Mouse (Mus musculus) urinary bladder, postnatal 14 days (tissue): ENCODE data around the gene Cnpy1.
A peak's percentile ranks its signal among the peaks of the same experiment; 100 is the strongest.

ENCODE experiments used
- DNase-seq: peaks from one replicate; pipeline ENCODE4 v3.0.0; 2021; ENCODE audit warnings: low spot score

The Cnpy1 gene

DNA sequence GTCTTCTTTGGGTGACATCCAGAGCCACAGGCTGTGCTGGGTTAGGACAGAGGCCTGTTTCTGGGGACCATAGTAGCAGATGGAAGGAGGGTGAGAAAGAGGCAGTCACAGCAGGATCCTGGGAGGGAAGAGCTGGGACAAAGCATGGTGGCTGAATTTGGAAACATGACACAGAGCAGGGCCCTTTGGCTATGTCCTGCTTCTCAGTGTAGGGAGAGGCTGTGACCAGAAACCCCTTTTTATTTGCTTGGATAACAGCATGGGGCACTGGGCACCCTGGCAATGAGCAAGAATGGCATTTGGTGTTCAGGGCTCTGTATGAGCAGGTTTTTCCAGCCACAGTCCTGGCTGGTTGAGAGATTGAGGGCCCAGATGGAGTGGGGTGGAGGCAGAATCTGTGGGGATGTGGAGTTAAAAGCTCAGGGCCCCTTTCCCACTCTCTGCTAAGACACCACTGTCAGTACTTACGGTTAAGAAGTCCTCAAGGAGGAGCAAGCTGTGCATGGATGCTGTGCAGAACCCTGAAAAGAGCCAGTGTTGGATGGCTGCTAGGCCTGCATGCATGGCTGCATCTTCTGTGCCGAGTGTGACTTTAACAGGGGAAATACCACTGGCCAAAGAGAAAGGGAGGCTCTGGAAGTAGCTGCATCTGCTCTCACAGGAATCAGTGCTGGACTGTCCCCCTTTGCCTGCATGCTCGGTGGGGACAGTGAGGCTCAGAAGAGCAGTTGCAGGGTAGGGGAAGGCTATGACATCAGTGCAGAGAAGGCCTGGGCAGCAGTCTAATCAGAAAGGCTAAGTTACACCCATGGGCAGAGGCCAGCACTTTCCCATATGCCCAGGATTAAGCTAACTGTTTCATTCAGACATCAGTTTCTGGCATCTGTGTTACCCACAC is 54.2 kb downstream of the Cnpy1 start:
- DNase-seq: no peak

DNA sequence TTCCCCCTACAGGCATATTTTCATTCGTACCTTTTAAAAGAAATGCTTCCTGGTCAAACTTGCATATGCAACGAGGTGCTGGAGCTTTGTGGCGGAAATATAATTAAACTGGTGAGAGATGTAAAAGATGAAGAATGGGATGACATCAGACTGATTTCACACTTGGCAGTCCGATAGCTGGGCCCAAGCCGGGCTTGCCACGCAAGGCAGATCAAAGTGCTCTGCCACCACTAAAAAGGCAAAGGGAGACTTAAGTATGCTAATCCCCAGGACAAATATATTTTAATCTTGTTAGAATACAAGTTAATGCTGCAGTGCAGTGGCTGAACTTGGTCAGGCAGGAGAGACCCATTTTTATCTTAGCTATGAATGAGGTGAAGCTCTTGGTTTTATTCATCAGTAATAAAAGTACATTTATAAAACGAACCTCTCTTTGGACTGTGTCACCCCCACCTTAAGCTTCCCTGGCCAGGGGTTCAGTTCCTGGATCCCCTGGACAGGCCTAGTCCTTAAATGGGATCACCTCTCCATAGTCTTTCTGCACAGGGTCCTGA is 66.3 kb downstream of the Cnpy1 start:
- DNase-seq: no peak

DNA sequence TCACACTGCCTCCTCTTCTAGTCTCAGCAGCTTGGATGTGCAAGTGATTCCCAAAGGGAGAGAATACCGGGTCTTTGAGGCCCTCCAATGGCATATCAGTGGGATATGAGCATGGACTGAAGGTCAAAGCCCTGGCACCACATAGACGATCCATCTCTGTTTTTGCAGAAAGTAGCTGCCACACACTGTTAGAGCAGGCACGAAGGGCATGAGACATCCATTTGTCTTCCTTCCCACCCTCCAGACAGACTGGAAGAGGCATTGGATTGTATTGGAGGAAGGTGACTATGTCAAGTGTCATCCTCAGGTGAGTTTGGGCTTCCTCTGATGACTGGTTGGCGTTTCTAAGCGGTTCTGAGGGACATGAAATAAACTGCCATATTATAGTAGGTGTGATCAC is 67.3 kb downstream of the Cnpy1 start:
- no peak for DNase-seq

DNA sequence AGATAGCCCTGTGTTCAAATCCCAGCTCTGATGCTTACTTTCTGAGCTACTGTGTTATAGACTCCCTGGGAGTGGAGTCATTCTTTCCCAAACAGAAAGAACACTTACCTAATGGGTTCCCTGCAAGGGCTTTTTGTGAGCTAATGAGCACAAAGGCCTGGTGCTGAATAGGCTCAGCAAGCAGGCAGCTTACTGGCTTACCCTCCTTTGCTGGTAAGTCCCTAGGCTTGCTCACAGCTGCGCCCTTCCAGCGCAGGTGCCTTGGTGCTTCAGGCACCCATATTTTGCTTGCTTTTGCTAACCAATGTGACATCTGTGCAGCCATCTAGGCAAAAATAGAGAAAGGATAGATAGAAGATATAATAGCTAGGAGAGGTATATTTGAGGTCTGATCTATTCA is 69.0 kb downstream of the Cnpy1 start:
- no peak for DNase-seq

DNA sequence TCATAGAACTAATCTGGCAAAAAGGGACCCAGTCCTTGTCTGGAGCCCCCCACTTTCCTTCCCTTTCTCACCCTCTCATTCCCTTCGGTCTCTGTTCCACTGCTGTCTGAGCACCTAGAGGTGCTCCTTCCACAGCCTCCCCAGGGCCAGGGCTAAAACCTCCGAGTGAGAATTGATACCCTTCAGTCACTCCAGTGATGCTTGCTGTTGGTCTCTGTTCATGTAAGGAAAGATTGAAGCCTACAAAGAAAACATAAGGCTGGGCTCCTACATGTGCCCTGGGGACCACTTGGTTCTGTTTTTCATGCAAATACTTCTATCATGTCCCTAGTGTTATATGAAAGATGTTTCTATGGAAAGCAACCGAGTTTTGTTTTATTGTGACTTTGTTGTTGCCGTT is 69.6 kb downstream of the Cnpy1 start:
- no peak for DNase-seq

DNA sequence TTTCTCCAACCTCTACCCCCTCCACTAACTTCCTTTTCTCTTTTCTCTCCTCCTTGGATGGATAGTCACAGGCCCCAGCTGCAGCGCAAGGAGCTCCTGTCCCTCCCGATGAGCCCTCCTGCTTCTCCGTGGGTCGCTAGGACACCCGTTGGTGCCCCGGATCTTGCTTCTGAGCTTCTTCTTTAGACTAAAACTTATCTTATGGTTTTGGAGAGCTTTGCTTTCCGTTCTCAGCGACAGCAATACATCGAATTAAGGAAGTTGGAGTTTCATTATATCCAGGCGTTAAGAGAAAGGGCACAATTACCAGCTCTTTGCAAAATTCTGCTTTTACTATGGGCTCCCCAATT is 70.1 kb downstream of the Cnpy1 start:
- DNase-seq: no peak

DNA sequence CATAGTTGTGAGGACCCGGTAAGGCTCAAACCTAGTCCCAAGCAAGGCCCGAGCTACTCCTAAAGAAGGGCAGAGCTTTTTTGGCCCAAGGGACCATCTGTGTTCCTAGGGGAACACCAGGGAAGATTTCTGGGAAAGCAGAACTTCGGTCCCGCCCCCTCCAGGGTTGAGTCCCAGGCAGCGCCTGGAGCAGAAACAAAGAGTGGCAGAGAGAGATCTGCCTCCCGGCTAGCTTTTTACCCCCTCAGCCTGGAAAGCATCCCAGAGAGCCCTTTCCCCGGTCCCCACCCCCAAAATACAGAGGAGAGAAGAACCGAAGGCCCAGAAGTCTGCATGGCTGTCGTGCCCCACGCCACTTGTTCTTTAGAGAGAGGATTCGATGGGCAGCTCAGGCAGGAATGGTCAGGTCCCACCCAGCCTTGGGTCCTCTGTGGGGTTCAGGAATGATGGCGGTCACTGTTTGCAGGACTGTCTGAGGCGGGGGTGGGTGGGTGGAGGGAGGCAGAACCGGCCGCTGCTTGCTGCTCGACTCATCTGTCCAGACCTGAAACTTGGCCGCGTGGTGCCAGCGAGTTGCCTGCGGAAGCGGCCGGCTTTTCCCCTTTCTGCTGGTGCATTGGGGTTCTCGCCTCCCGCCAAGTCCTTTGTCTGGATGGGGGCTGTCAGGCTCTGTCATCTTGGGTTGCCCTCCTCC is 70.6 kb downstream of the Cnpy1 start:
- no peak for DNase-seq

DNA sequence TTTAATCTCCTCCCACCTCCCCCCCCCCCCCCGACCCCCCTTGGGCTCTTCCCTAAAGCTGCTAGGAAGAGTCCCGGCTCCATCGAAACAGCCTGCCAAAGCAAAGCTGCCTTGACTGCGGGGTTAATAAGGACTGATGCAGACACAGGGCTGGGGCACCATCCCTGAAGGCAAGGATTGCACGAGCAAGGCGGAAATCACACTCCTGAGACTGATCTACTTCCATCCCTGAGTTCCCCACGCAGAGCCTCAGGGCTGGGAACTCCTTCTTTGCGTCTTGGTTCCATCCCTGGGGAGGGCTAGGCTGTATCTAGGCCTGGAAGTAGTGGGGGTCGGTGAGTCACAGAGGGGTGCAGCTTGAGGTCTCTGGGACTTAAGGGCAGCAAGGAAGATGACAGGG is 71.5 kb downstream of the Cnpy1 start:
- no peak for DNase-seq

DNA sequence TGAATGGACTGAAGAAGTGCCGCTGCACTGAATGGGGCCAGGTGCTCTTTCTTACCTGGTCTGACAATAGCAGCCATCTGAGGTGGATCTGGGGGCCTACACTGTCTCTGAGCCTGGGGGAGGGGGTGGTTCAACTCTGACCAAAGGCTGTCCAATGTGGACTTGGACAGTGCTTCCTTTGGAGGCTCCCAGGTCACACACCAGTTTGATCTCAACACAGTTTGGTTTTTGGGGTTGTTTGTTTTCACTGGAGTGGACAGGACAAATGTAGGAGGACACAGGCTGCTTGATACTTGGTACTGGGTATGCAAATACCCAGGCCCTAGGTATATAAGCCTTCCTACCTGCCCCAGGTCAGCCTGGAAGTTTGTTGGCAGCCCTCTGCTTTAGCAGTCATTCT is 71.9 kb downstream of the Cnpy1 start:
- no peak for DNase-seq

DNA sequence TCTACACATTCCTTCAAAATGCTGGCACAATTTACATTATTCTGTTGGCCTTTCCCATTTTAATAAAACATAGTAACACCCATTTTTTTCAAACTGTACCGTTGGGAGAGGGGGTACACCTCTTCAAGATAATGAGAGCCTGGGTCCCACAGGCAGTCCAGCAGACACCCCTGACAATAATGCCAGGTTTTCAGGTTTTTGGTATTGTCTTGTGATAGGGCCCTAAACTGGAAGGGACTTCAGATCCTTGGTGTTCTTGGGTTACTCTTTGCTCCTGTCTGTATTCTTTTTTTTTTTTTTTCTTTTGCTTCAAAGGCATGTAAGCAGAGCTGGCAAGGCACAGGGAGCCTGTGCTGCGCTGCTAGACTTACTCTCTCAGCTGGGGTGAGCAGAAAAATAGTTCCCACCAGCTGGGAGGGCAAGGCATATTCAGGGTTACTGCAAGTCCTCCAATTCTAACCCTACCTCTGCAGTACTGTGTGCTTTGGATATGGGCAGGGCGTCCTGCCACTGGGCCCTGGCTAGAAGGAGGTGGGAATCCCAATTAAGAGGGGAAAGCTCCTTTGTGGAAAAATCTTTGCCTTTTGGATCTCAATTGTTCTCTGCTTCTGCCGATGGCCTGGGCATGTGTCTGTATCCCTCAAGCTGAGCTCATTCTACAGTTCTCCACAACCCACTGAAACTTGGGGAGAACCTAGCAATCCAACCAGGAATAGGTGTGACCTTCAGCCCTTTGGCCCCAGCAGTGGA is 72.5 kb downstream of the Cnpy1 start:
- no peak for DNase-seq

DNA sequence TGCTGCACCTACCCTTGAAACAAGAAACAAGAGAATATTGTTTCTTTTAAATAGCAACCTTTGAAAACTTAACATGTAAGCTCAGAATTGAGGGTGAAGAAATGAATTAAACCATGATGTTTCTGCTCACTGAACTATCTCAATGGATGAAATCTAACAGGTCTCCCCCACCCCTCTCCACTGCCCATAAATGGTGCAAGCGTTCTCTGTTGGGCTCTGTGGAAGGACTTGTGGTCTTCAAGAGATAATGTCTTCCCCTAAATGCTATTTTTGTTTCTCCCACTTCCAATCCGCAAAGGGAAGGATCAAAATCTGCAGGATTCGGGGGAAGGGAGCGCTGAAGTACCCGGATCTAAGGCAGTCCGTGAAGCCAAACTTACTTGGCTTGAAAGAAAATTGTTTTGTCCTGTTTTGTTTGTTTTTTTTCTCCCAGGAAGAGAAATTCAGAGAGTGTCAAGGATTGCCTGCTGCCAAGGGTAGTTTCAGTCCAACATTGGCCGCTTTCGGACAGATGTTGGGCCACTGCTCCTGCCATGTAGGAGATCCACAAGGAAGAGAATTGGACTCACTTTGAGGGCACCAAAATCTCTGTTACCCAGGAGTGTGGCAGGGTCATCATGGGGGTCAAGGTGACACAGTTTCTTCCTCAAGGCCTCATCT is 73.2 kb downstream of the Cnpy1 start:
- no peak for DNase-seq

DNA sequence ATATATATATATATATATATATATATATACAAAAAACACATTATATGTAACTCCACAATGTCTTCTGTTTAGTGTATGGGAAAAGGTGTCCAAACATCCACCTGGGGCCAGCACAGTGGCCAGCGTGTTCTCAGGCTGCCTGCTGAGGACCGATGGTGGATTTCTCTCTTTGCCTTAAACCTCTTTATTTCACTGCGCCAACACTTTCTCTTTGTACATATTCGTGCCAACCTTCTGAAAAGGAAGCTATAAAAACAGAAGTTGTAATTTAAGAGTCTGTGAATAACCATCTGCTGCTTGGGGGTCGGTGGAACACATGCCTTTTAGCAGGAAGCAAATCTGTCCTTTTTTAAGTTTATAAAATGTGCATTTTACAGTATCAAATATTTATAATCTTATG is 73.9 kb downstream of the Cnpy1 start:
- no peak for DNase-seq

DNA sequence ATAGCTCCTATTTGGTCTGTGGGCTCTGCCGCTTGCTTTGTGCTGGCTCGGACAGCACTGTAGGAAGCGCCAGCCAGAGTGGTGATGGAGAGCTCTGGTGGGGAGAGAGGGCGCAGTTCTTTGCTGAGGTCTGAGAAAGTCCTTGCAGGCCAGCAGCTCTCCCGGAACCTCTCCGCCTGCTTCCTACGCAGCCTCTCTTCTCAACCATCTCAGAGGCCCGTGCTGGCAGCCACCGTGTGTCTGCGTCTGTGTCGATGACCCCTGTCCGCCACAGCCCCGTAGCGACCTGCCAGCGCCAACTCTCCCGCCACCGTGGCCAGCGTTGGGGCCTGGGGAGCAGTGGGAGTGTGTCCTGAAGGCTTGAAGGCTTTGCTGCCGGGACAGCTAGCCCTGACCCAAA is 74.7 kb downstream of the Cnpy1 start:
- no peak for DNase-seq

DNA sequence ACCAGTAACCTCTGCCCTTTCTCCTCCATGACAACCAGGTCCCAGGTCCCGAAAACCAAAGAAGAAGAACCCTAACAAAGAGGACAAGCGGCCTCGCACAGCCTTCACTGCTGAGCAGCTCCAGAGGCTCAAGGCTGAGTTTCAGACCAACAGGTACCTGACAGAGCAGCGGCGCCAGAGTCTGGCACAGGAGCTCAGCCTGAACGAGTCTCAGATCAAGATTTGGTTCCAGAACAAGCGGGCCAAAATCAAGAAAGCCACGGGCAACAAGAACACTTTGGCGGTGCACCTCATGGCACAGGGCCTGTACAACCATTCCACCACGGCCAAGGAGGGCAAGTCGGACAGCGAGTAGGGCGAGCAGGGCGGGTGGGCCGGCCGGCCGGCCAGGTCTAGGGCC is 75.5 kb downstream of the Cnpy1 start:
- no peak for DNase-seq

DNA sequence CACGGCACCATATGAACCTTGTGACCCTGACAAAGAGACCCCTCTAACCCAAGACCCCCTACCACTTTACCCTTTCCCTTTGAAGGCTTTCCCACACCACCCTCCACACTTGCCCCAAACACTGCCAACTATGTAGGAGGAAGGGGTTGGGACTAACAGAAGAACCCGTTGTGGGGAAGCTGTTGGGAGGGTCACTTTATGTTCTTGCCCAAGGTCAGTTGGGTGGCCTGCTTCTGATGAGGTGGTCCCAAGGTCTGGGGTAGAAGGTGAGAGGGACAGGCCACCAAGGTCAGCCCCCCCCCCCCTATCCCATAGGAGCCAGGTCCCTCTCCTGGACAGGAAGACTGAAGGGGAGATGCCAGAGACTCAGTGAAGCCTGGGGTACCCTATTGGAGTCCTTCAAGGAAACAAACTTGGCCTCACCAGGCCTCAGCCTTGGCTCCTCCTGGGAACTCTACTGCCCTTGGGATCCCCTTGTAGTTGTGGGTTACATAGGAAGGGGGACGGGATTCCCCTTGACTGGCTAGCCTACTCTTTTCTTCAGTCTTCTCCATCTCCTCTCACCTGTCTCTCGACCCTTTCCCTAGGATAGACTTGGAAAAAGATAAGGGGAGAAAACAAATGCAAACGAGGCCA is 76.3 kb downstream of the Cnpy1 start:
- DNase-seq: no peak

DNA sequence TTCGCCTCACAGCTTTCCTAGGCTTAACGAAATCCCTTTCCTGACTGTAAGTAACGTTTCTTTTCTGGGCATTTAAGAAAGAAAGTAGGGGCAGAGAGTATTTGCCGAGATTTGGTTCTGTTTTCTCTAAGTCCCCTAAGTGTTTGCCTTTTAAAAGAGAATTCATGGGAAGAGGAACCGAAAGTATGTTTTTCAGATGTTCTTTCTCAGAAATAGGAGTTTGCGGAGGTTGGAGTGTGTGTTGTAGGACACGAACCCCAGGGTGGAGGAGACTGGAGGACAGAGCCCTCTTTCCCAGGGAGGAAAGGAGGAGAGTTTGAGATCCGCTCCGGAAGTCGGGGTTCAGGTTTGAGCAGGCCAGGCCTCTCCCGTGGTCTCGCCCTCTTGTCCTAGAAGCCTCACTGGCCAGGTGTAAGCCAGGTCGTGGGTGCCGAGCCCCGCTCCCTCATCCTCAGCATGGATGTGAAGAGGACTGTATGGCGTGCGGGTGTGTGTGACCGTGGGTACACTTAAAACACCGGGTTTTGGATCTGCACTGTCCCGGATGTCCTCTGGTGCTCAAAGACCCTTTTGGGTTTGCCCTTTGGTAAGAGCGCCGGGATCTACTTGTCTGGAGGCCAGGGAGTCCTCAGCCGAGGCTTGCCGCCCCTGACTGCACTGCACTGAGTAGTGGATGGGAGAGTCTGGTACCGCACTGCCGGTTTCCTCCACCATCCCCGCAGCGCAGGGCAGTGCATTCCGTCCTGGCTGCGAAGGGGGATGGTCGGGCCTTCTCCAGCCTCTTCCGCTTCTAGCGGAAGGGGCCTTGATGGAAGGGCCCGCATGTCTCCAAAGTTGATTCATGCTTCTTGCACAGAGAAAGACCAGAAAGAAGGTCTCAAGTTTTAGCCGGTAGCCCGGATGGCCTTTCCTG is 77.1 kb downstream of the Cnpy1 start:
- DNase-seq: no peak

DNA sequence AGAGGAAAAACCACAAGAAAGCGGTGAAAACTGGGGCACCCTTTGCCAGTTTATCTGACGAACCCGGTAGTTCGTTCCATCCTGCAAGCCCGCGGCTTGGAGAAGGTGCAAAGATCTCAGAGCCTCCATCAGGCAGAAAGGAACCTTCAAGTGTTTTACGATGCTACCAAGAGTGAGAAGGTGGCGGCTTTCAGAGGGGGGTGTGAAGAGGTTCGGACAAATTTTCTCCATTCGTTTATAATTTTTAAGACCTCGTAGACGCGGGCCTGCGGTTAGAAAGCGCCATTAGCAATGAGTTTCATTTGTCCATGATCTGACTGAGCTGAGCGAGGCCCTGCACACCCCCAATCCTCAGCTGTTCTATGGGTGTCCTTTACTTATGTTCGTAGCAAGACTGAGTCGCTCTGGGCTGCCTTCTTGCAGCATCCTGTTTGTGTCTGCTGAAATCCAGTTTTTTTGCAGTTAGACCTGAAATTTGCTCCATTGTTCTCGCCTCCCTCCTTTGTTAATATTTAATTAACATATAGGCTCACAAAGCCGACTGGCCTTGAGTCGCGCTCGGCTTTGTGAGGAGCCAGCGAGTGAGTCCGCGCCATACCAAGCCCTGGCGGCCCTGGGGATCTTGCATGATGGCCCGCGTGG is 77.9 kb downstream of the Cnpy1 start:
- no peak for DNase-seq

DNA sequence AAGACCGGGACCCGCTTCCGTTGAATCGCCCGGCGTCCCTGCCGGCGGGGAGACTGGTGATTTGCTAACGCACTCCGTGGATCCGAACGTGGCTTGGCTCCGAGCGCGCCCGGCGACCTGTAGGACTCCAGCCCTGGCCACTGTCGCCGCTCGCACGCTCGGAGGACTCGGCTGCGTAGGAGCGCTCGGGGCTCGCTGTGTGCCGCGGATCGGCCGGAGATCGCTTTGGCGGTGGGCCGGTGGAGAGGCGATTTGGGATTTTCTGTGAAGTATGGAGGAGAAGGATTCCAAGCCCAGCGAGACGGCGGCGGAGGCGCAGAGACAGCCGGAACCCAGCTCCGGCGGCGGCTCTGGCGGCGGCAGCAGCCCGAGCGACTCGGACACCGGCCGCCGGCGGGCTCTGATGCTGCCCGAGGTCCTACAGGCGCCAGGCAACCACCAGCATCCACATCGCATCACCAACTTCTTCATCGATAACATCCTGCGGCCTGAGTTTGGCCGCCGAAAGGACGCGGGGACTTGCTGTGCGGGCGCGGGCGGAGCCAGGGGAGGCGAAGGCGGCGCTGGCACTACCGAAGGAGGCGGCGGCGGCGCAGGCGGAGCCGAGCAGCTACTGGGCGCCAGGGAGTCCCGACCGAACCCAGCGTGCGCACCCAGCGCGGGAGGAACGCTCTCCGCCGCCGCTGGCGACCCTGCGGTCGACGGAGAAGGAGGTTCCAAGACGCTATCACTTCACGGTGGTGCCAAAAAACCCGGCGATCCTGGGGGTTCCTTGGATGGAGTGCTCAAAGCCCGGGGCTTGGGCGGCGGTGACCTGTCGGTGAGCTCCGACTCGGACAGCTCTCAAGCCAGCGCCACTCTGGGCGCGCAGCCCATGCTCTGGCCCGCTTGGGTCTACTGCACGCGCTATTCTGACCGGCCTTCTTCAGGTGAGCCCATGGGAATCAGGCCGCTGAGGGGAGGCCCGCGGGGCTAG is 79.1 kb downstream of the Cnpy1 start:
- peak; percentile 24 for DNase-seq
